Mouse (Mus musculus): ENCODE measurements around the gene Ano6.

The Ano6 gene

DNA sequence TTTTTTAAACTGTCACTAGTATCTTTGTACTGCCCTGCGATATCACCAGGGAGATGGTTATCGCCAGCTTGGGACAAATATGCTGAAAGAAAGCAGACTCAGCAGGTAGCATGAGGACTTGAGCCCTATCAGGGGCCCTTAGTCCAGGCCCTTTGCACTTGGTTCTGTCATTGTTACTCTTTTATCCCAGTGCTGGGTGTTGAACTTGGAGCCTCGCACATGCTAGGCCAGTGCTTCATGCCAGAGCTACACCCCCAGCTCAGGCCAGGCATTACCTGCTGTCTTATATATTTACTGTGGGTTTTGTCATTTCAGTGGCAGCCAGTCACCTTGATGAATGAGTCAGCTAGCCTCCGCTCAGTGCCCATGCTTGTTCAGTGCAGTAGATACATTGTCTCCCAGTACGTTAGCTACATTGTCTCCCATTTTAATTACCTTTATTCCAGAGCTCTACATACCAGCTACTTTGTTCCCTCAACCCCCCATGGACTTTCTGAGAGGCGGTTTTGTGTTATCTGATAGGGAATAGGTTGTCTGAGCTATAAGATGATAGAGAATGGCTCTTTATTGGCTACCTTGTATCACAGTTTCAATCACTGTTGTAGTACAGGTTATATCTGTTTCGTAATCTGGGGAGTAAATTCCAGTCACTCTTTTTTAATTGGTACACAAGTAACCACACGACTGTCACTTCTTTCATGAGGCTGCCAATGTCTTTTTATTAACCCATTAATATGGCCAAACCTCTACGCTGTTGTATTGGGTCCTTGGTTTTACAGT lies 68.4 kb downstream of the Ano6 start:
- no peak for DNase-seq

- no peak for DNase-seq
These were observed 73.4 kb downstream of the Ano6 start for GRCm38 (mm10) chr15:95863865-95864660.

DNA sequence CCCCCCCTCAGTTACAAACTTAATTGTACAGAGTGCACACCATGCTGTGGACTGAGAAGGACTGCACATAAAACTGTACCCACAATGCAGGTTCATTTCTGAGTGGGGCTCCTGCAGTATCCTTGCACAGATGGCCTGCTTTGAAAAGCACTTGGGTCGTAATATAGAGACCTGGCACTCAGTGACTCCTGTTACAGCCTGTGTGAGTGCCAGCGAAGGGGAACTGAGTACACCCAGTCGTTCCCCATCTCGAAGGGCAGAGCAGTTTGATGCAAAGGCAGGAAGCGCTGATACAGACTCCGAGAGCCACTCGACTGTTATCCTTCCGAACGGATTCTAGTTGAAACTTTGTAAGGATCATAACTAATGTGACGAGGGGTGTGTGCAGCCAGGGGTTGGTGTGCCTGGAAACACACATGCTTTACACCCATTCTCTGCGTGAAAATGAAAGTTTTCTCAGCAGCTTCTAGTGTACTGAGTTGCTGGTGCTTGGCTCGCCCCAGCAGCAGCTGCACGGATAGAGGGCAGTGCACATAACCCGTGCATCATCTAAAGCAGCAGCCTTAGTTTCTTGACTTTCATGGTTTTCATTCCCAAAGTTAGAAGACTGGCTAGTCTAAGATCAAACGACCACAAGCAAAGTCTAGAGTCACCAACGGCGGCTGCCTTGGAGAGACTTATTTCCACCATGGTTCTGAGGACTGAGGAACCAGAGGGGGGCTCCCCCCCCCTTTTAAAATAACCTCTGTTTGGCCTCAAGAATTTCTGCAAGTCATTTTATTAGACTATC lies 74.9 kb downstream of the Ano6 start:
- no peak for DNase-seq

DNA sequence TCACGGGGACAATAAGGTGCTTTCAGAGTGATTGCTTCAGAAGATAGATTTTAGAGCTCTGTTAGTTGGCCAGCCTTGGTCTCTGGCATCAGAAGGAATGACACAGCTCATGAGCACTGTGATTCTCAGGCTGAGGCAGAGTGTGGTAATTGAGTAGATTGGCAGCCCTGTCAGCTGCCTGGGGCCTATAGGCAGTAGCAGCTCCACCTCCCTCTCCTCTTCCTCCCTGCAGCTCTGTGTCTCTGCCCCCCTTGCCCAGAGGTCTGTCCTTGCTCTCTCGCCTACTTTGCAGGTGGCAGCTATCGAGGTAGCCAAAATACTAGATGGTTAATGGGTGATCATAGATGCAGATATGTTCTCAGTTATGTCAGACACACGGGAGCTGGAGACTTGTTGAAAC lies 77.5 kb downstream of the Ano6 start:
- DNase-seq, result no peak

GRCm38 (mm10) chr15:95869611-95870010 lies 79.0 kb downstream of the Ano6 start:
- DNase-seq, result no peak

GRCm38 (mm10) chr15:95871631-95872030 lies 81.0 kb downstream of the Ano6 start:
- DNase-seq, result no peak

GRCm38 (mm10) chr15:95872447-95872846 lies 81.8 kb downstream of the Ano6 start:
- no peak for DNase-seq

- no peak for DNase-seq
These were observed 82.6 kb downstream of the Ano6 start for GRCm38 (mm10) chr15:95873276-95873675.

- DNase-seq, result no peak
These were observed 83.6 kb downstream of the Ano6 start for GRCm38 (mm10) chr15:95874216-95874615.

DNA sequence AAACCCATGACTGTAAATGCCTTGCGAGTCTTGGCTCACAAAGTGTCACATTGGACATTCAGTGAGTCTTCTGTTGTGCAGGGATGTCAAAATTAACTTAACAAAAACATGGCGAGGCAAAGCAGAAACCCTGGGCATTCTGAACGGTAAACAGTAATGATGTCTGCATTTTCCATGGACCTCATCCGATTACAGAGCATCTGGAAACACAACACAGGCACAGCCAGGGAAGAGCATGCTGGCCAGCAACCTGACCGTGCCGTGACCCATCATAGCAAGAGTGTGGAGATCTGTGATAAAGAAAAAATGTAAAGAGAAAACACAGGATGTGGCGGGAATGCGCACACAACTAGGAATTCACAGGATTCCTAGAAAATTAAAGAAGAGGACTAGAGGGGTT lies 84.1 kb downstream of the Ano6 start:
- DNase-seq, result no peak

DNA sequence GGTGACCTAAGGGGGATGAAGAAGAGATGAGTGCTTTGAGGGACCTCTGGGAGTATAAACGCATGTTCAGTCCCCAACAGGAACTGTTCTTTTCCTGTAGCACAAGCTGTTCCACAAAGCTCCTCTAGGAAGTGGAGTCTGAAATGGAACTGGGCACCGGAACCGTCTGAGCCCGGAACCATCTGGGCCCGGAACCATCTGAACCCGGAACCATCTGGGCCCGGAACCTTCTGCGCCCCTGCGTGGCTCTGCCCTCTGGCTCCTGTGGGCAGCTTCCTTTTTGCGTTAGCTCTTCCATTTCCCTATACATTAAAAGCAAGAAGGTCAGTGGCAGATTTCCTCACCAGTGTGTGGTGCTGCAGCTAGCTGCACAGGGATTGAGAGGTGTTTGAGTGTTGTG lies 85.3 kb downstream of the Ano6 start:
- DNase-seq, result no peak

DNA sequence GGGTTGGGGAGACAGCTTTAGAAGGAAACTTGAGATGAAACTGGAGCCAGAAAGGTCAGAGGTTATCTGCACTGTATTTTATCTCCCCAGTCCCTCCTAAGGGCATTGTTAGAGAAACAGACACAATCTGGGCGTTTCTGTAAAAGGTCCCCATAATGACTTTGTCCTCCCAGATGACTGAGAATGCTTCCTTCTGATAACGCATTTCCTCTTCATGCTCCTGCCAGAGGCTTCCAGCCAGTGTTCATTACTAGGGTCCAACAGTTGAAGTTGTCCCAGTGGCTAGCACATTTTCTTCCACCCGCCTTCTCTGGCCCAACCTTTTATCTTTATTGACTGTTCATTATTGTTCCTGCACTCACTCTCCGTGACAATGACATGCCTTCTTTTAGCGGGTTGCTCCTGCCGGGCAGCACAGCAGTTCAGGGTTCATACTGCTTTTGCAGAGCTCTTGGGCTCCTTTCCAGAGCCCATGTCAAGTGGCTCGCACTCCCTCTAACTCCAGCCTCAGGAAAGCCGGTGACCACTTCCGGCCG lies 90.0 kb downstream of the Ano6 start:
- peak; percentile 36 to 57 for DNase-seq

GRCm38 (mm10) chr15:95882436-95882835 lies 91.8 kb downstream of the Ano6 start:
- DNase-seq, result no peak

DNA sequence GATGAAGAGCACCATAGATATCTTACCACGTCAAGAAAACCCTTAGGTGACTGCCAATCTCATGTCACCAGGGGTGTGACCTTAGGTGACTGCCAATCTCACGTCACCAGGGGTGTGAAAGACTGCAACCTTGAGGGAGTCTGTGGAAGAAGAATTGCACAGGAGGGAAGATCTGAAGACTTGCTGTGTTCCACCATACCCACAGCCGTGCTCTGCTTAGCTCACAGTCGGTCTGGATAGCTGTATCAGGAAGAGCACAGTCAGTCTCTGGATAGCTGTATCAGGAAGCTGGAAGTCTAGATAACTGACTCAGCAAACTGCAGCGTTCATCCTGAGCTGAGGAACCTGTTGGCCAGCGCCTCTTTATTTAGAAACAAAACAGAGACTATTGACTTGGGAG lies 92.9 kb downstream of the Ano6 start:
- no peak for DNase-seq

DNA sequence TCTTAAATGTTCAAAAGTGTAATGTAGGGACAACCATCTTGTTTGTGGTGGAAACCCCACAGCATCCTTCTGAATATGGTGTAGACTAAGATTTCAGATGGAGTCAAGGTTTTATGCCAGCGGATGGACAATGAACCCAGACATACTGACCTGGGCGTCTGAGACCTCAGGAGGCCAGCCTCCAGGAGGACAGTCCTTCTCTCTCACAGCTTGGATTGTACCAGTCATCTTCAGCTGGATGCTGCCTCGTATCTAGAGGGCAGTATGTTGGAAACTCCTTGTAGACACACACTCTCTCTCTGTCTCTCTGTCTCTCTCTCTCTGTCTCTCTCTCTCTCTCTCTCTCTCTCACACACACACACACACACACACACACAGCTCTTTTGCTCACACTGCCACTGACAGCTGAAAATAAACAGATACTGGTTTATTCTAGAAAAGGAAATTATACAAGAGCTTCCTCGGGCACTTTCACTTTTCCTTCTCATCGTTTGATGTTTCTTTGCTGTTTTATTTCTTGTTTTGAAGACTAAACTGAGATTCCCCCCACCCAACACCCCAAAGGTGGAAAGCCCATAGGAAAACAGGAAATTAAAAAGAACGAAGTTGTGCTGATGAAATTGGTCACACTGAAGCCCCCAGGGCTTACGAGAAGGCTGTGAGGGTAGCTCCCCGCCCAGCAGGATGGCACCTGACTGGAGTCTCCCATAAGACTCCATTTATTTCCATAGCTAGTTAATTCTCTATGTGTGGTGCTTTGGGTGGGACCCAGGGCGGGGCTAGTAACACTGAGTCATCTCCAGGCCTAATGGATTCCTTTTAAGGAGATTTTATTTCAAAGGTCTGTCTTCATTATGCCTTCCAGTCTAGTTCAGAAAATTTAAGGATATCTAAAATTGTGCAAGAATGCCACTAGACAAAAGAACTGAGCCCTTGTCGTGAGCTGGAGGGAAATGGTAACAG lies 94.3 kb downstream of the Ano6 start:
- DNase-seq, result no peak

DNA sequence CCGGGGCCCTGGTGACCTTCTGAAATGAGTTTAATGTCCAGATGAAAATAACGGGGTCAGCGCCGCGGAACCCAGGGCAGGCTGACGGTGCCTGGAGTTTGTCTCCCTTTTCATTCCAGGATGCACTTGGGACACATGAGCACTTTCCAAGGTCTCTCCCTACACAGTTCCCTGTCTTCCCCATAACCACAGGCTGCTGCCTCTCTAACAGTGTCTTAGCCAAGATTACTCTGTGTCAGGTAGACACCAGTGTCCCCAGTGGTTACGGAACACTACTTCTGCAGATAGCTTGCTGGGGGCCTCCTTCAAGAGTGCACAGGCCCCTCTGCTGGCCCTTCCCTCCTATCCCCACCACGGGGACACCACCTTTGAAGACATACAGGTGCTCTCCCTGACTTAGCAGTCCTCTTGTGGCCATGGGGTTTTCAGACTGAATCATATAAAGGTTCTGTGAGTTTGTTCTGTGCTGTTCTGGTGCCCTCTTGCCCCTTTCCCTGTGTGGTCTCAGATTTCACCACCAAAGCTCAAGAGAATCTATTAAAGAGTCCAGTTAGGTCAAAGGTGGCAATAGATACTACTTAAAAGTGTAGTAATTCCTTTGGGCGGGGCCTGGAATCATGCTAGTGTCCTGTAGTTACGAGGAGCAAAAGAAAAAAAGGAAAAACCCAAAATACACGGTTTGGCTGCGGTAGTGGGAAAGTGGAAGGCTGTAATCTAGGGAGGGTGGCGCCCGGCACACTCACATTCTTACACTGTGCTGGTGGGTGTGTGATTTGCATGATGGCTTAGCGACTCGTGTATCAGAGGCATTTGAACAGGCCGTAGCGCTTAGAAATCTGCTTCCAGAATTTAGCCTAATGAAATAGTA lies 95.5 kb downstream of the Ano6 start:
- DNase-seq, result no peak

GRCm38 (mm10) chr15:95887365-95887764 lies 96.7 kb downstream of the Ano6 start:
- peak; percentile 42 to 54 for DNase-seq

- no peak for DNase-seq
These were observed 97.9 kb downstream of the Ano6 start for GRCm38 (mm10) chr15:95888556-95888955.

- no peak for DNase-seq
These were observed 99.7 kb downstream of the Ano6 start for GRCm38 (mm10) chr15:95890368-95890767.

- no peak for DNase-seq
These were observed 101.5 kb downstream of the Ano6 start for GRCm38 (mm10) chr15:95892171-95892570.

- DNase-seq, result no peak
These were observed 102.3 kb downstream of the Ano6 start for GRCm38 (mm10) chr15:95892929-95893328.
